Mouse (Mus musculus) limb, embryonic 15.5 days (tissue): Measurements from ENCODE around the gene Gm11639. TPM values are rescaled to one million over a fixed set of nuclear protein-coding genes. Genes with fewer than 3 reads are reported as not detected.

ENCODE experiments used
- ATAC-seq: fragments of 200-750 bp; cut with Nextera tagmentation; 2 replicates; pipeline ENCODE4 v1.8.0; 2017; ENCODE audit warnings: low read depth, moderate TSS enrichment; ENCODE audit not compliant: insufficient number of reproducible peaks, low FRiP score, low TSS enrichment
- H3K27ac ChIP-seq: fragments of 300-500 bp; sonication (generic); 2 replicates; pipeline ENCODE4 v1.5.1; 2015; ENCODE audit warnings: moderate library complexity, mild to moderate bottlenecking, inconsistent platforms
- H3K27me3 ChIP-seq: fragments of 300-500 bp; sonication (generic); 2 replicates; pipeline ENCODE4 v1.6.1; 2015; ENCODE audit warnings: inconsistent platforms
- H3K36me3 ChIP-seq: fragments of 300-500 bp; sonication (generic); 2 replicates; pipeline ENCODE4 v1.6.1; 2015; ENCODE audit warnings: inconsistent platforms
- H3K4me1 ChIP-seq: fragments of 300-500 bp; sonication (generic); 2 replicates; pipeline ENCODE4 v1.6.1; 2015; ENCODE audit warnings: inconsistent platforms
- H3K4me2 ChIP-seq: fragments of 300-500 bp; sonication (generic); 2 replicates; pipeline ENCODE4 v1.6.1; 2015; ENCODE audit warnings: mild to moderate bottlenecking, inconsistent platforms
- H3K4me3 ChIP-seq: fragments of 300-500 bp; sonication (generic); 2 replicates; pipeline ENCODE4 v1.5.1; 2015; ENCODE audit warnings: mild to moderate bottlenecking, inconsistent platforms
- H3K9ac ChIP-seq: fragments of 300-500 bp; sonication (generic); 2 replicates; pipeline ENCODE4 v1.6.1; 2015; ENCODE audit warnings: inconsistent platforms
- H3K9me3 ChIP-seq: fragments of 300-500 bp; sonication (generic); 2 replicates; pipeline ENCODE4 v1.6.1; 2016; ENCODE audit warnings: inconsistent platforms
- WGBS: fragments of 180-500 bp; shearing (Covaris S2); methylation state at CpG from one replicate; pipeline ENCODE4 v1.1.7; 2015; 5-methylcytosine and 5-hydroxymethylcytosine counted together
- polyA plus RNA-seq: library from polyadenylated mRNA; unstranded; fragments of >200 nt; fragmentation: Nextera tagmentation; extraction: Ambion mirVana; gene quantifications from 2 replicates; pipeline ENCODE4 v1.2.1, GENCODE M21; 2015

Gene Gm11639
- polyA plus RNA-seq: 0.02 TPM in 1 of 2 replicates, not detected in the other

DNA sequence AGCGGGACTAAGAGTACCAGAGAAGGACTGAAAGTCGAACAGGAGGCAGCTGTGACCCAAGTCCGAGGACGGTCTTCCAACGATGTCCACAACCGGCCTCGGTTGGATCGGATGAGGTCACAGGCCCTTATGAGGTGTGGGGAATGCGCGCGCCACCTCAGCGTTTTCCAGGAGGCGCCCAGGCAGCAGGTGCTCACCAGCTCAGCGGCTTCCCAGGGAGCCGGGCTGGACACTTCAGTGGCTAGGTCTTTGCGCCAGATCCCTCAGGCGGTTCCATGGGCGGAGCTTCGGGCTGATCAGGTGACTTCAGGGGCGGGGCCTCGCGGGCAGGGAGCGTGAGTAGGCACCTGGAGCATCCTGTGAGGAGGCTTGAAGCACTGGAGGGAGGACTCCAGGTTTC is at the start of gene Gm11639:
Gene Gm11639, plus strand, starts transcription at position 160 of the 400 bp plus-strand sequence.
- H3K27me3 ChIP-seq: peaks cover 3% of the 10 kb centered on the region; the same call in 1 of the 2 replicates
- no peak within 1 kb of the TSS for H3K4me3 ChIP-seq
- H3K36me3 ChIP-seq: no peaks in the 10 kb centered on the region
- no peak within 1 kb of the TSS for H3K27ac ChIP-seq
- no peaks in the 10 kb centered on the region; the same call in 1 of the 2 replicates for H3K4me1 ChIP-seq
- WGBS: 21% methylated on average over 23 of the region's 23 CpGs
- no peaks in the 10 kb centered on the region for H3K9me3 ChIP-seq
- no peak within 1 kb of the TSS for H3K9ac ChIP-seq
- ATAC-seq: no peak
- no peak within 1 kb of the TSS for H3K4me2 ChIP-seq

DNA sequence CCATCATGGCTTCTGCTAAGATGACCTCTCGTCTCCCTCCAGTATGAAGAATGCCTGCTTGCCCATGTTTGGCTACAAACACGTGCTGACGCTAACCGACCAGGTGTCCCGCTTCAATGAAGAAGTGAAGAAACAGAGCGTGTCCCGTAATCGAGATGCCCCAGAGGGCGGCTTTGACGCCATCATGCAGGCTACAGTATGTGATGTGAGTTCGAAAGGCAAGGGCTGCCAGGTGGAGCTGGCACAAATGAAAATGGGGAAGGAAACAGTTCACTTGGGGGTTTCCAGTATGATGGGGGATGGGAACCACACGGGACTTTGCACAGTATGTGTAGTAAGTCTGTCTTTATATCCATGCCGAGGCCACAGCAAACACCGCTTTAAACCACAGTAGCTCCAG is 48.5 kb upstream of the Gm11639 start:
- H3K4me2 ChIP-seq: no peak overlapping the region
- H3K4me3 ChIP-seq: no peak overlapping the region
- 0 out of 2 replicates have a peak, but pooled peaks cover 4% of the 10 kb centered on the region for H3K4me1 ChIP-seq
- no peak for ATAC-seq
- H3K9me3 ChIP-seq: no peaks in the 10 kb centered on the region
- no peak overlapping the region for H3K27ac ChIP-seq
- 87% methylated on average over 14 of the region's 14 CpGs for WGBS
- H3K9ac ChIP-seq: no peak overlapping the region
- H3K36me3 ChIP-seq: no peaks in the 10 kb centered on the region
- H3K27me3 ChIP-seq: no peaks in the 10 kb centered on the region

DNA sequence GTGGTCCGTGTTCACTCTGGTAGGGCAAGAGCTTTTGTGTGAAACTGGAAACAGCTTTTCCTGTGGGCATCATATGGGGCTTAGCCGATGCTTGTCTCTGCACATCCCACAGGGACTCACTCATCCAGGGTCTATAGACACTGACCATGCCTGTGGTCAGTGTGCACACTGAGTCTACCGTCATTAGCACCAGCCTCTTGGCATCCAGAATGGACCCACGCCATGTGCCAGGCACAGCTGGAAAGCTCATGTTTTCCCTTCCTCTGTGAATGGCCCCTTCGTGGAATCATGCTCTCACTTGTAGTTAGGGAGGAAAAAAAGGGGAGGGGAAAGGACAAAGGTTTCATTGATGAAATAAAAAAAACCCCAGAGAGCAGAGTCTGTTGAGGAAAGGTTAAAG is 47.5 kb upstream of the Gm11639 start:
- no peak overlapping the region for H3K27ac ChIP-seq
- no peak overlapping the region for H3K4me2 ChIP-seq
- 0 out of 2 replicates have a peak, but pooled peaks cover 4% of the 10 kb centered on the region for H3K4me1 ChIP-seq
- WGBS: 66% methylated on average over 5 of the region's 5 CpGs
- no peak overlapping the region for H3K4me3 ChIP-seq
- no peaks in the 10 kb centered on the region for H3K9me3 ChIP-seq
- no peaks in the 10 kb centered on the region for H3K27me3 ChIP-seq
- no peak for ATAC-seq
- H3K36me3 ChIP-seq: no peaks in the 10 kb centered on the region
- H3K9ac ChIP-seq: no peak overlapping the region

DNA sequence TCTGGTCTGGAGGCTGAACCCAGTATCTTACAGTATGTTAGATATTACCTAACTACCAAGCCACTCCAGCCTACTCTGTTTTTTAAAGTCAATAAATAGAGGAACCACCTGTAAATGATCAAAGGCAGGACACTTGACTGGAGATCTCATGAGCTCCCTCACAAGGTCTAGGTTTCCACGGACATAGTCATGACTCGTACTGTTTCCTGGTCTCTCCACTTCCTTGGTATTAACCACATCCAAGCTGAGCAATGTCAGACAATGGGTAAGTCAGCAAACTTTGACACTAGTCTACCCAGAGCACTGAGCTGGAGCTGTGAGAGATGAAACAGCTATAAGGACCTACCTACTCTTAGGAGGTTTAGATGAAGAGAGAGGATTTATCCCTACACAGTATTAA is 46.6 kb upstream of the Gm11639 start:
- no peak for ATAC-seq
- 0 out of 2 replicates have a peak, but pooled peaks cover 4% of the 10 kb centered on the region for H3K4me1 ChIP-seq
- H3K36me3 ChIP-seq: no peaks in the 10 kb centered on the region
- no peak overlapping the region for H3K9ac ChIP-seq
- no peak overlapping the region for H3K4me2 ChIP-seq
- H3K27ac ChIP-seq: no peak overlapping the region
- WGBS: 69% methylated on average over 2 of the region's 2 CpGs
- H3K4me3 ChIP-seq: no peak overlapping the region
- no peaks in the 10 kb centered on the region for H3K27me3 ChIP-seq
- H3K9me3 ChIP-seq: no peaks in the 10 kb centered on the region

DNA sequence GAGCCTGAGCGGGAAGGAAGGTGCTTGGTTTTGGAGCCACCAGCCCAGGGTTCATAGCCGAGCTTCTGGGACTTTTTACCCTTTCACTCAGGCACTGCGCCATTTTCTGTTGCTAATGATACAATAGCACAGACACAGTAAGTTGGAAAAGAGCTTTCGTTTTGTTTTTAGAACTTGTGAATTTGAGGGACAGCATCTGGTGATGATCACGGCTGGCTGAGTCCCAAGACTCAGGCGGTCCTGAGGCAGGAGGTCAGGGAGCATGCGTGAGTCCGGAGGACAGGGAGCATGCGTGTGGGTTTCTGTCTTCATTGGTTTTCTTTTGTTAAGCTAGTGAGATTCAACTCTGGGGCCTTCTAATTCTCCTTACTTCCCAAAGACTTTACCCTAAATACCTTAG is 45.9 kb upstream of the Gm11639 start:
- Histone ChIP-seq H3K9me3 (no peaks in the 10 kb centered on the region), H3K4me3 (no peak overlapping the region), H3K27ac (no peak overlapping the region), H3K4me1 (0 out of 2 replicates have a peak, but pooled peaks cover 4% of the 10 kb centered on the region), H3K4me2 (no peak overlapping the region), H3K27me3 (no peaks in the 10 kb centered on the region), H3K36me3 (no peaks in the 10 kb centered on the region), H3K9ac (no peak overlapping the region)
- no peak for ATAC-seq
- WGBS: 89% methylated on average over 9 of the region's 9 CpGs

DNA sequence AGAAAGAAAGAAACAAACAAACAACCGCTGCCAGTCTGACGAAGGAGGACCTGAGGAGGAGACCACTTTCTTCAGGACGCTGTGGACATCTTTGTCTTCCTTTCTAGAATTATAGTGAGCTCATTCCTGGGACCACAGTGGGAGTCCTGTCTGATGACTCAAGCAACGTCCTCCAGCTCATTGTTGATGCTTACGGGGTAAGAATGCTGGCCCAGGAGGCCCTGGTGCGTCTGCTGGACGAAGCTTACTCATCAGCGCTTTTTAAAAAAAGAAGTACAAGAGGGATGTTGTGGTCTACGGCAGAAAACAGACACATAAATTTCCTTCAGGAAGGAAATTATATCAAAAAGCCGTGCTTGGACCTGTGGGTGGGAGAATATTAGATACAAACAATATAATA is 44.6 kb upstream of the Gm11639 start:
- H3K9ac ChIP-seq: no peak overlapping the region
- H3K9me3 ChIP-seq: no peaks in the 10 kb centered on the region
- no peak overlapping the region for H3K4me3 ChIP-seq
- H3K36me3 ChIP-seq: no peaks in the 10 kb centered on the region
- no peaks in the 10 kb centered on the region for H3K27me3 ChIP-seq
- no peak overlapping the region for H3K27ac ChIP-seq
- H3K4me1 ChIP-seq: 0 out of 2 replicates have a peak, but pooled peaks cover 4% of the 10 kb centered on the region
- no peak for ATAC-seq
- 85% methylated on average over 10 of the region's 10 CpGs for WGBS
- H3K4me2 ChIP-seq: no peak overlapping the region

DNA sequence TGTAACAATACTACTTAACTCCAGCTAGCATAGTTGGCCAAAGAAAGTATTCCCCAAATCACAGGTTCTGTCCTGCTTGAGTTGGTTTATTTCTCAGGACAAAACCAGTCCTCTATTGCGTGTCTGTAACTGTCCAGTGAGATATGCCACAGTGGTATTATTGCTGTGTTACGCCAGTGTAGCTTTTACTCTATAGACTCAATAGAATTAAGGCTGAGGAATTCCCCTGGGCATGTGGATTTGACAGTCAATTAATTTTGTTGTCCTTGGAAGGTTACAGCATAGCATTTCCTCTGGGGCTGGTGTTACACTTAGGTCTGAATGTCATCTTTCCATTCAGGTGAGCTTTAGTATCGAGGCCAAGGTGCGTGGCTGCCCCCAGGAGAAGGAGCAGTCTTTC is 42.3 kb upstream of the Gm11639 start:
- 79% methylated on average over 4 of the region's 4 CpGs for WGBS
- no peaks in the 10 kb centered on the region for H3K27me3 ChIP-seq
- H3K27ac ChIP-seq: no peak overlapping the region
- no peak overlapping the region for H3K4me2 ChIP-seq
- no peaks in the 10 kb centered on the region for H3K36me3 ChIP-seq
- H3K9ac ChIP-seq: no peak overlapping the region
- H3K4me1 ChIP-seq: no peaks in the 10 kb centered on the region; the same call in 1 of the 2 replicates
- H3K9me3 ChIP-seq: no peaks in the 10 kb centered on the region
- no peak for ATAC-seq
- H3K4me3 ChIP-seq: no peak overlapping the region

DNA sequence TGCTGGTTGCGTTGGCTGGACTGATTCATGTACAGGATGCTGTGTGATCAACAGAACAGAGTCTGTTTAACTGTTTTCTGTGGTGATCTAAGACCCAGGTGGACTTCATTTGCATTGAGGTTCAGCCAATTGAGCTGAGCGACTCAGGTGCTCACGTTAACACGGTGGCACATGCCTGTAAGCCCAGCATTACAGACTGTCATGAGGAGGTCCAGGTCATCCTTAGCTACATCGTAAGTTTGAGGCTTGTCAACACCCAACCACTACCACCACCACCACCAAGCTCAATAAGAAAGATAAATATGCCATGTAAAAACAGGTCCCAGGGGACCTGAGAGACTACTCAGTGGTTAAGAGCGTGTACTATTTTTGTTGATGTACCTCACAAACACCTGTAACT is 40.1 kb upstream of the Gm11639 start:
- ATAC-seq: no peak
- H3K4me2 ChIP-seq: no peak overlapping the region
- H3K4me1 ChIP-seq: no peaks in the 10 kb centered on the region; the same call in 1 of the 2 replicates
- no peak overlapping the region for H3K9ac ChIP-seq
- no peak overlapping the region for H3K4me3 ChIP-seq
- no peaks in the 10 kb centered on the region for H3K9me3 ChIP-seq
- H3K27me3 ChIP-seq: no peaks in the 10 kb centered on the region
- WGBS: 87% methylated on average over 6 of the region's 6 CpGs
- no peak overlapping the region for H3K27ac ChIP-seq
- H3K36me3 ChIP-seq: no peaks in the 10 kb centered on the region

DNA sequence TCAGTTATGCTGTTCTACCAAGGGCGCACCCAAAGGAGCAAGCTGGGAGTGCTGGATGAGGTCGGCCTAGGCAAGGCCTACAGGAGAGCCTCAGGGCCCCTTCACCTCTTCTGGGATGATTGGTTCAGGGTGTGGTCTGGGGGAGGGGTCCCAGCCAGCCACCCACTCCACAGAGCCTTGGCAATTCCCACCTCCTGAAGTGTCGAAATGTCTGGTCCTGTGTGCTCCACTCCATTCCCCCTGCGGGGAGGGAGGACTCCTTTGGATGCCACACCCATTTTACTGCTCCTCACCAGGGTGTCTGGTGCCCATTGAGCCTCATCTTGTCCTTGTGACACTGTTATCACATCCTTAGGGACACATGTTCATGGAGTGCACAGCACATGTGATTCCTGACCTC is 39.3 kb upstream of the Gm11639 start:
- WGBS: 64% methylated on average over 4 of the region's 4 CpGs

DNA sequence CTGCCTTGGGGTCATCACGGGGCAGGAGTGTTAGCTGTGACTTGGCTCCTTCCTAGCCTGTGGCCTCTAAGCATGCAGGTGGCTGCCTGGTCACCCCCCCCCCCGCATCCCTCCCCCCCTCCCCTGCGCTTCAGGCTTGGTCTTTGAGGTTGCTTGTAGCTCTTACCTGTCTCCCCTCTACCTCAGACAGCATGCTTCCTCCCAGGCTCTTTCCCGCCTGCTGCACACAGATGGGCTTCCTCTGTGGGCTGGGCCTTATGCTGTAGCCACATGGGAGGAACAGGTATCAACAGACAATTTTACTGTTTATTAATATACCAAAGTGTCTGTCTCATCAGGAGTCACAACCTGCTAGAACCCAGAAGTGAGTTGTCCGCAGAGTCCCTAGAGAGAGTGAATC is 38.9 kb upstream of the Gm11639 start:
- Histone ChIP-seq H3K27me3 (no peaks in the 10 kb centered on the region), H3K9me3 (no peaks in the 10 kb centered on the region), H3K36me3 (no peaks in the 10 kb centered on the region), H3K4me2 (no peak overlapping the region), H3K4me3 (no peak overlapping the region), H3K4me1 (no peaks in the 10 kb centered on the region; the same call in 1 of the 2 replicates), H3K9ac (no peak overlapping the region), H3K27ac (no peak overlapping the region)
- no peak for ATAC-seq
- 69% methylated on average over 3 of the region's 5 CpGs for WGBS

More for the DNA sequence above, 39.3 kb upstream of the Gm11639 start:
- H3K4me2 ChIP-seq: no peak overlapping the region
- H3K36me3 ChIP-seq: no peaks in the 10 kb centered on the region
- no peaks in the 10 kb centered on the region for H3K27me3 ChIP-seq
- no peak overlapping the region for H3K4me3 ChIP-seq
- no peak overlapping the region for H3K27ac ChIP-seq
- H3K9me3 ChIP-seq: no peaks in the 10 kb centered on the region
- H3K4me1 ChIP-seq: no peaks in the 10 kb centered on the region; the same call in 1 of the 2 replicates
- ATAC-seq: no peak
- H3K9ac ChIP-seq: no peak overlapping the region

DNA sequence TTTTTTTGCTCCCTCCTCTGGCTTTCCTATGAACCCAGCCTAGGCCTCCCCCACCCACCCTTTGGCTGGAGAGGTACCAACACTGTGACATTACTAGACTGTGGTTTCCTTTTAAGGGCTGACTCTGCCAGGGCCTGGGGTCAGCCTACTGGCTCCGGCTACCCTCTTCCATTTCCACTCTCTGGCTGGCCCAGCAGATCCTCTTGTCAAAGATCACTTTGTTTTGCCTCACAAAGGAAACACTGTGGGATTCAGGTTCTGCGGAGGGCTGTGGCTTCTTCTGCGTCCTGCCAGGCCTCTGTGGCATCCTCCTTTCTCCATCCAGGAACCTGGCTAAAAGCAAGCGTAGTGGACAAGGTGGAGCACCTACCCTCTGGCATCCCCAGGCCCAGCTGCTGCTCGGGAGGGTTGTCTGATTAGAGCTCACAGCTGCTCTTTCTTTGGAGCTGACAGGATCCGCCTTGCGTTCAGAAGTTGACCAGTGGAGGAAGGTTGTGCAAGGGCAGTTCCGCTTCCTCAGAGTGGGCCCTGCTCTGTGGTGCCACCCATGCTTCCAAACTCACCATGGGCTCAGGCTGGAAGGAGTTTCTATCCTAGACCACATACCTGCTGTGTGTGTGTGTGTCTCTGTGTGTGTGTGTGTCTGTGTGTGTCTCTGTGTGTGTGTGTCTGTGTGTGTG is 38.2 kb upstream of the Gm11639 start:
- Histone ChIP-seq H3K9ac (no peak overlapping the region), H3K4me1 (no peaks in the 10 kb centered on the region; the same call in 1 of the 2 replicates), H3K9me3 (no peaks in the 10 kb centered on the region), H3K36me3 (no peaks in the 10 kb centered on the region), H3K4me2 (no peak overlapping the region), H3K27ac (no peak overlapping the region), H3K27me3 (no peaks in the 10 kb centered on the region), H3K4me3 (no peak overlapping the region)
- no peak for ATAC-seq
- WGBS: 72% methylated on average over 8 of the region's 8 CpGs

DNA sequence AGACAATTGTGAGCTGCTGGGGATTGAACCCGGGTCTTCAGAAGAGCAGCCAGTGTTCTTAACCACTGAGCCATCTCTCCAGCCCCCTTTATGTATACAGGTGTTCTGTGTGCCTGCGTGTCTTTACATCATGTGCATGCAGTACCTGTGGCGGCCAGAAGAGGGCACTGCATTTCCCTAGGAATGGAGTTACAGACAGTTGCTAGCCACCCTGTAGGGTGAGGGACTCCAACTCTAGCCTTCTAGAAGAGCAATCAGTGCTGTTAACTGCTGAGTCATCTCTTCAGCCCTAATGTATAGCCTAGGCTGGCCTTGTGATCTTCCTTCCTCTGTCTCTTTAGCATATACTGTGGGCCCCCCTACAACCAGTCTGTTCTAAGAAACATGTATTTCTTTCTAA is 36.9 kb upstream of the Gm11639 start:
- no peak overlapping the region for H3K9ac ChIP-seq
- no peak for ATAC-seq
- H3K4me3 ChIP-seq: no peak overlapping the region
- 56% methylated on average over 3 of the region's 3 CpGs for WGBS
- no peaks in the 10 kb centered on the region for H3K9me3 ChIP-seq
- no peaks in the 10 kb centered on the region for H3K36me3 ChIP-seq
- no peak overlapping the region for H3K27ac ChIP-seq
- H3K4me1 ChIP-seq: no peaks in the 10 kb centered on the region; the same call in 1 of the 2 replicates
- no peaks in the 10 kb centered on the region for H3K27me3 ChIP-seq
- no peak overlapping the region for H3K4me2 ChIP-seq
